Mouse (Mus musculus): ENCODE data around the gene Rere. TPM values are rescaled to one million over a fixed set of nuclear protein-coding genes. Genes with fewer than 3 reads are reported as not detected.
"Not testable (repeated sequence)": the region's sequence is repeated elsewhere in the genome, so short reads cannot be mapped to it uniquely, and the experiment has no call there.

Gene Rere
- polyA plus RNA-seq, 1 experiment from 2014 or later = 16.0 TPM

DNA sequence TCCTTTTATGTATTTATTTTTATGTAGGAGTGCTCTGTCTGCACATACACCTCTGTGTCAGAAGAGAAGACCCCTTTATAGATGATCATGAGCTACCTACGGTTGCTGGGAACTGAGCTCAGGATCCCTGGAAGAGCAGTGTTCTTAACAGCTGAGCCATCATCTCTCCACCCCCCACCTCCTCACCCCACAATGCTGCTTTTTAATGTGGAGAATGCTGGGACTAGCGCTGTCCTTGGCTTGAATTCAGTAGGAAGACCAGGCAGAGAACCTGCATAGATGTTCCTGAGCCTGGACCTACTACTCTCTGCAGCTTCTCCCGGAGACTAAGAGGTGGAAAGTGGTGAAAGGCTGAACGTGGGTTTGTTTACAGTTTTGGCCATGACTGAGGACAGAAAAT is 269.9 kb downstream of the Rere start:
- ATAC-seq (no peak), DNase-seq (ENCODE audit: low spot score) (no peak)
- H3K9me3 ChIP-seq (ENCODE audit: low read length) = no peaks in the 10 kb centered on the region
- no peak for TF ChIP-seq CTCF (IDR thresholded peaks at IDR 0.05)
- TF ChIP-seq EP300 (IDR thresholded peaks at IDR 0.05) = no peak
- no peaks in the 10 kb centered on the region for H3K27me3 ChIP-seq (replicated peaks; ENCODE audit: insufficient read depth, low read length)
- WGBS = 60% methylated on average over 4 of the region's 4 CpGs
- no peak overlapping the region for H3K27ac ChIP-seq (ENCODE audit: low read length)
- H3K36me3 ChIP-seq (ENCODE audit: insufficient read depth, low read length) = no peaks in the 10 kb centered on the region
- H3K4me3 ChIP-seq (ENCODE audit: low read depth, low read length) = no peak overlapping the region
- H3K4me2 ChIP-seq (replicated peaks; ENCODE audit: low read depth, low read length) = no peak overlapping the region
- H3K4me1 ChIP-seq (ENCODE audit: insufficient read depth, low read depth, low read length) = peaks cover 15% of the 10 kb centered on the region; the same call in 1 of the 2 replicates
- H3K9ac ChIP-seq (replicated peaks; ENCODE audit: low read depth) = no peak overlapping the region

DNA sequence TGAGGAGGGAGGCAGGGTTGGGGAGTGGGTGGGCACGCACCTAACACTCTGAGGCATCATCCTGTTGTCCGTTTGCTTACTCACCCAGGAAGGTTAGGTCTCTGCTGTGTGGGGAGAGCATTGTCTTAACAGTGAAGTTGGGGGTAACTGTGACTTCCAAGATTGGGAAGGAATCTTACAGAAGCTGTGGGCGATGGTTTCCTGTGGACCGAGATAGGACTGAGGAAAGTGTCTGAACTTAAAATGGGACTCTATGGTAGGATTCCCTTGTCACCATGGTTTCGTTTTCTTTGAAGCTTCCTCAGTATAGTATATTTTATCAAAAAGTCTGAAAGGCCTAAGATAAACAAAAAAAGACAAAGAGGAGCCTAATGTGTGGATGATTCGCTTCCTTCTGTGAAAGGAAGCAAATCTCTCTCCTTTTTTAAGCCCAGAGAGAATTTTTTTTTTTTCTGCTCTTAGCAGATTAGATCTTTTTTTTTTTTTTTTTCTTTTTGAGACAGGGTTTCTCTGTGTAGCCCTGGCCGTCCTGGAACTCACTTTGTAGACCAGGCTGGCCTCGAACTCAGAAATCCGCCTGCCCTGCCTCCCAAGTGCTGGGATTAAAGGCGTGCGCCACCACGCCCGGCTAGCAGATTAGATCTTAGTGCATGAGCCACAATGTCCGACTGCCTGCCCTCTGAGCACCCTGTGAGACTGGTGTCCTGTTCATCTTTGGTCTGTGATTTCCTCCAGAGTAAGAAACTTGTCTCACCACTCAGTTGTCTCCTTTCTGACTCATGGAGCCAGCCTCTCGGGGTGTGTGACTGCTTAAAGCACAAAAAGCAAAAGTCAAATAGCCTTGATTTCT is 271.5 kb downstream of the Rere start:
- Histone ChIP-seq H3K4me3 (ENCODE audit: low read depth, low read length) (no peak overlapping the region), H3K27me3 (replicated peaks; ENCODE audit: insufficient read depth, low read length) (no peaks in the 10 kb centered on the region), H3K27ac (ENCODE audit: low read length) (no peak overlapping the region), H3K4me2 (replicated peaks; ENCODE audit: low read depth, low read length) (no peak overlapping the region), H3K9ac (replicated peaks; ENCODE audit: low read depth) (no peak overlapping the region), H3K9me3 (ENCODE audit: low read length) (no peaks in the 10 kb centered on the region), H3K4me1 (ENCODE audit: insufficient read depth, low read depth, low read length) (peaks cover 15% of the 10 kb centered on the region; the same call in 1 of the 2 replicates), H3K36me3 (ENCODE audit: insufficient read depth, low read length) (no peaks in the 10 kb centered on the region)
- no peak for DNase-seq (ENCODE audit: low spot score)
- 69% methylated on average over 15 of the region's 15 CpGs for WGBS
- no peak for TF ChIP-seq CTCF (IDR thresholded peaks at IDR 0.05)
- no peak for TF ChIP-seq EP300 (IDR thresholded peaks at IDR 0.05)
- ATAC-seq = no peak

DNA sequence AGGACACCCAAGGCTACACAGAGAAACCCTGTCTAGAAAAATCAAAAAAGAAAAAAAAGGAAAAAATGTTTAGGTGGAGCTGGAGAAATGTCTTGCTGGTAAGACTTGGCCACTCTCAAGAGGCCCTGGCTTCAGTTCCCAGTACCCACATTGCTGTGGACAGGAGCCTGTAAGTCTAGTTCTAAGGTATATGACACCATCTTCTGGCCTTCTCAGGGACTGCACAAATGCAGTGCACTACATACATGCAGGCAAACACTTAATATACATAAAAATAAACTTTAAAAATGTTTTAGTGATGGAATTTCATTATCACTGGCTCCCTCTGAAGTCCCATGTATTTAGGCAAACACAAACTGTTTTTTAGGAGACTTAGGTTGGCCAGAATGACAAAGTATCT is 274.3 kb downstream of the Rere start:
- H3K36me3 ChIP-seq (ENCODE audit: insufficient read depth, low read length) = no peaks in the 10 kb centered on the region
- no peak overlapping the region for H3K9ac ChIP-seq (replicated peaks; ENCODE audit: low read depth)
- no peak overlapping the region for H3K4me2 ChIP-seq (replicated peaks; ENCODE audit: low read depth, low read length)
- H3K4me3 ChIP-seq (ENCODE audit: low read depth, low read length) = no peak overlapping the region
- no peaks in the 10 kb centered on the region for H3K27me3 ChIP-seq (replicated peaks; ENCODE audit: insufficient read depth, low read length)
- H3K9me3 ChIP-seq (ENCODE audit: low read length) = no peaks in the 10 kb centered on the region
- TF ChIP-seq CTCF (IDR thresholded peaks at IDR 0.05) (no peak), EP300 (IDR thresholded peaks at IDR 0.05) (no peak)
- H3K27ac ChIP-seq (ENCODE audit: low read length) = peak overlapping the region; percentile 29; the same call in 1 of the 2 replicates
- peaks cover 8% of the 10 kb centered on the region; the same call in 1 of the 2 replicates for H3K4me1 ChIP-seq (ENCODE audit: insufficient read depth, low read depth, low read length)
- DNase-seq (ENCODE audit: low spot score) = no peak
- ATAC-seq = no peak

DNA sequence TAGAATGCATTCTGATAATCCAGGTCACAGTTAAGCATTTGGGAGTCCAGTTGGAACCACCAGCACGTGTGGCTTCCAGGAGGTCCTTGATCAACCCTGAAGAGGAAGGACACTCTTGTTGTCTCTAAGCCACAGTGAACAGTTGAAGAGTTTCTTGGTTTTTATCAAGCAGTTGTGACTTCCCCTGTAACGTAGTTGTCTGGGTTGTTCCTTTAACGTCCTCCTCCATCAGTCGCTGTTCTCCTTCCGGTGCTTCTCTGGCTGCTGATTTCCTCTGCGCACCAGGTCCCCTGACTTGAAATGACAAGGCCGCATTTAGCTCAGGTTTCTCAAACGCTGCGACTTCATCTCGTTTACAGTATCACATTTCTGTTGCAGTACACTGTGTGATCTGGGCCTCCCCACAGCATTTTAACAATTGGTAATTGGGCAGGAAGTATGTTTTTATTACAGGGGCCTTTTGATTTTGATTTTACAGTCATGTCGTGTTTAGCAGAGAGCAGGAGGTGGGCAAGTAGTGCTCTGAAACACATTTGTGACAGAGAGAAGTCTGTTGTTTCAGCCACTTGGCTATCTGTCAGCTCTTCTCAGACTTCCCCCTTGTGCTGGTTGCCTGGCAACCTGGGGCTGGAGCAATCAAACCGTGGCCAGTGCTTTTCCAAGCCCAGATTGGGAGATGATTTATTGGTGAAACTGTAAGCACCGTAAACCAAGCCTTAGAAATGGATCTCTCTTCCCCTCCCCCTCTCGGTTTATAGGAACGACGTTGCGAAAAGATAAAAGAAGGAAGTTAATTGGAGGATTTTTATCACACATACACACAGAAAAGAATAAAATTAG is 275.2 kb downstream of the Rere start:
- no peak for TF ChIP-seq EP300 (IDR thresholded peaks at IDR 0.05)
- no peak for TF ChIP-seq CTCF (IDR thresholded peaks at IDR 0.05)
- WGBS = 7% methylated on average over 17 of the region's 17 CpGs
- Histone ChIP-seq H3K4me3 (ENCODE audit: low read depth, low read length) (no peak overlapping the region), H3K27ac (ENCODE audit: low read length) (peak overlapping the region; percentile 29), H3K4me2 (replicated peaks; ENCODE audit: low read depth, low read length) (no peak overlapping the region), H3K27me3 (replicated peaks; ENCODE audit: insufficient read depth, low read length) (no peaks in the 10 kb centered on the region), H3K9ac (replicated peaks; ENCODE audit: low read depth) (no peak overlapping the region), H3K9me3 (ENCODE audit: low read length) (no peaks in the 10 kb centered on the region), H3K36me3 (ENCODE audit: insufficient read depth, low read length) (no peaks in the 10 kb centered on the region; the same call in 1 of the 2 replicates), H3K4me1 (ENCODE audit: insufficient read depth, low read depth, low read length) (no peaks in the 10 kb centered on the region; the same call in 1 of the 2 replicates)
- DNase-seq (ENCODE audit: low spot score) (peak; percentile 86), ATAC-seq (peak; percentile 72)

DNA sequence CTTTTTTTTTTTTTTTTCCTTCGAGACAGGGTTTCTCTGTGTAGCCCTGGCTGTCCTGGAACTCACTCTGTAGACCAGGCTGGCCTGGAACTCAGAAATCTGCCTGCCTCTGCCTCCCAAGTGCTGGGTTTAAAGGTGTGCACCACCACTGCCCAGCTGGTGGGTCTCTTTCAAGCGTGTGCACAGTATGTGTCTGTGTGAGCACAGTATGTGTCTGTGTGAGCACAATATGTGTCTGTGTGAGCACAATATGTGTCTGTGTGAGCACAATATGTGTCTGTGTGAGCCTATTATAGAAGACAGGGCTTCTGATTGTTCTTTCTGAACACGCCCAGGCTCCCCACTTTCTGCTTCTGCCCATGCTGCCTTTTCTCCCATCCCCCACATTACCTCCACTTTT is 275.8 kb downstream of the Rere start:
- 72% methylated on average over 3 of the region's 3 CpGs for WGBS
- not testable (repeated sequence) for H3K27ac ChIP-seq (ENCODE audit: low read length); ATAC-seq

GRCm38 (mm10) chr4:150557976-150558375 is 276.5 kb downstream of the Rere start:
- no peaks in the 10 kb centered on the region for H3K9me3 ChIP-seq (ENCODE audit: low read length)
- H3K4me3 ChIP-seq (ENCODE audit: low read depth, low read length) = no peak overlapping the region
- DNase-seq (ENCODE audit: low spot score) (no peak), ATAC-seq (no peak)
- 32% methylated on average over 1 of the region's 1 CpGs for WGBS
- H3K27ac ChIP-seq (ENCODE audit: low read length) = no peak overlapping the region
- H3K27me3 ChIP-seq (replicated peaks; ENCODE audit: insufficient read depth, low read length) = no peaks in the 10 kb centered on the region
- TF ChIP-seq CTCF (IDR thresholded peaks at IDR 0.05) (no peak), EP300 (IDR thresholded peaks at IDR 0.05) (no peak)
- H3K4me2 ChIP-seq (replicated peaks; ENCODE audit: low read depth, low read length) = no peak overlapping the region
- no peak overlapping the region for H3K9ac ChIP-seq (replicated peaks; ENCODE audit: low read depth)
- H3K4me1 ChIP-seq (ENCODE audit: insufficient read depth, low read depth, low read length) = no peaks in the 10 kb centered on the region; the same call in 1 of the 2 replicates
- no peaks in the 10 kb centered on the region; the same call in 1 of the 2 replicates for H3K36me3 ChIP-seq (ENCODE audit: insufficient read depth, low read length)

More for the DNA sequence above, 275.8 kb downstream of the Rere start:
- not testable (repeated sequence) for H3K9me3 ChIP-seq (ENCODE audit: low read length); H3K4me1 ChIP-seq (ENCODE audit: insufficient read depth, low read depth, low read length); DNase-seq (ENCODE audit: low spot score); H3K9ac ChIP-seq (replicated peaks; ENCODE audit: low read depth); H3K4me3 ChIP-seq (ENCODE audit: low read depth, low read length); H3K27me3 ChIP-seq (replicated peaks; ENCODE audit: insufficient read depth, low read length); H3K36me3 ChIP-seq (ENCODE audit: insufficient read depth, low read length); H3K4me2 ChIP-seq (replicated peaks; ENCODE audit: low read depth, low read length)

Data from lung, postnatal 0 days (tissue).